In the genomic region with DNA sequence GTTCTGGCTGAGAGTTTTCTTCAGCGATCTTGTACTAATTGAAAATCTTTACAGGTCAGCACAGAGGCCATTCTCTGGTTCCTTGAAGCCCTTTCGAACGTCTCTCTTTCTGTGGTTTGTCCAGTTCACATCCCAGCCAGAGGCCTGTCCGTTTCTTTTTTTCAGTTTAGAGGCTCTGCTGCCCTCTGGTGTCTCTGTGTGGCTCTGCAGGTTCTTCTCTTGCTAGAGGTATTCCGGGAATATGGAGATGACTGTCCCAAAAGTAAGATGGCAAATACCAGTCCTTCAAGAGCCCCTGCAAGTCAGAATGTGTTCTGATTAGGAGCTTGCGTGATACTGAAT, we compare ENCODE assay signal across 8 mouse cellular contexts. TPM values are rescaled to one million over a fixed set of nuclear protein-coding genes. Genes with fewer than 3 reads are reported as not detected.
DNase-seq lines count a peak whose midpoint lies in the region; ATAC-seq and TF ChIP-seq lines count a peak whose summit lies in the region.

No protein-coding gene starts in this region.

- no peak overlapping the region for H3K4me3 ChIP-seq in intestine, postnatal 0 days (ENCODE audit: low read depth, low read length)
- H3K4me3 ChIP-seq in intestine, embryonic 16.5 days (ENCODE audit: low read length) = no peak overlapping the region
- H3K4me3 ChIP-seq in embryonic facial prominence, embryonic 12.5 days = no peak overlapping the region

- intact Hi-C loops in heart, postnatal 14 days (cut with DNase I) = loop anchor here (1.0 to 10.0 kb wide), 3 partner anchors 52 to 496 kb away; no protein-coding TSS in a partner anchor

- H3K27ac ChIP-seq in intestine, postnatal 0 days (ENCODE audit: low read depth, low read length) = no peak overlapping the region
- no peak overlapping the region for H3K27ac ChIP-seq in intestine, embryonic 16.5 days (ENCODE audit: low read length)
- no peak overlapping the region for H3K27ac ChIP-seq in embryonic facial prominence, embryonic 12.5 days

- ATAC-seq in intestine, postnatal 0 days = no peak
- no peak for ATAC-seq in intestine, embryonic 16.5 days
- no peak for ATAC-seq in embryonic facial prominence, embryonic 12.5 days (ENCODE audit: insufficient number of reproducible peaks, insufficient read depth, low FRiP score, low TSS enrichment)

- H3K4me2 ChIP-seq in intestine, postnatal 0 days (replicated peaks; ENCODE audit: low read depth) = no peak overlapping the region; the same call in 1 of the 2 replicates
- no peak overlapping the region for H3K4me2 ChIP-seq in intestine, embryonic 16.5 days (ENCODE audit: low read depth, low read length)
- H3K4me2 ChIP-seq in embryonic facial prominence, embryonic 12.5 days (replicated peaks) = peak overlapping the region; percentile 13; the same call in 1 of the 2 replicates

- peak; percentile 55 for TF ChIP-seq CTCF in intestine, postnatal 0 days (IDR thresholded peaks at IDR 0.05; ENCODE audit: low read depth)

- no peaks in the 10 kb centered on the region for H3K36me3 ChIP-seq in intestine, postnatal 0 days (ENCODE audit: control insufficient read depth, insufficient read depth)
- H3K36me3 ChIP-seq in intestine, embryonic 16.5 days (ENCODE audit: control insufficient read depth, insufficient read depth, low read length) = no peaks in the 10 kb centered on the region
- H3K36me3 ChIP-seq in embryonic facial prominence, embryonic 12.5 days = no peaks in the 10 kb centered on the region

- no peak overlapping the region for H3K9ac ChIP-seq in intestine, postnatal 0 days (ENCODE audit: low read depth, low read length)
- H3K9ac ChIP-seq in intestine, embryonic 16.5 days (ENCODE audit: low read depth, low read length) = no peak overlapping the region
- no peak overlapping the region for H3K9ac ChIP-seq in embryonic facial prominence, embryonic 12.5 days

- no peaks in the 10 kb centered on the region for H3K27me3 ChIP-seq in intestine, postnatal 0 days (replicated peaks; ENCODE audit: control insufficient read depth, insufficient read depth, low read length)
- H3K27me3 ChIP-seq in intestine, embryonic 16.5 days (replicated peaks; ENCODE audit: control insufficient read depth, insufficient read depth, low read length) = no peaks in the 10 kb centered on the region
- H3K27me3 ChIP-seq in embryonic facial prominence, embryonic 12.5 days = no peaks in the 10 kb centered on the region

- WGBS in intestine, postnatal 0 days = 27% methylated on average over 6 of the region's 6 CpGs
- 20% methylated on average over 6 of the region's 6 CpGs for WGBS in intestine, embryonic 16.5 days
- 21% methylated on average over 6 of the region's 6 CpGs for WGBS in embryonic facial prominence, embryonic 12.5 days

- no peaks in the 10 kb centered on the region for H3K4me1 ChIP-seq in intestine, postnatal 0 days (replicated peaks; ENCODE audit: control insufficient read depth, insufficient read depth, low read length)
- no peaks in the 10 kb centered on the region for H3K4me1 ChIP-seq in intestine, embryonic 16.5 days (ENCODE audit: control insufficient read depth, insufficient read depth, low read length)
- no peaks in the 10 kb centered on the region for H3K4me1 ChIP-seq in embryonic facial prominence, embryonic 12.5 days

- peak; percentile 62 to 68 for DNase-seq in adrenal gland, postnatal 36 days
- peak; percentile 35 to 71 for DNase-seq in heart, postnatal 14 days
- DNase-seq in layer of hippocampus, postnatal 14 days (ENCODE audit: low spot score in 2 of 2) = peak; percentile 58 to 63
- peak; percentile 42 to 68 for DNase-seq in lung, postnatal 4 days
- DNase-seq in spleen, postnatal 10 days (ENCODE audit: low spot score in 2 of 2) = peak; percentile 21 to 61

- no peaks in the 10 kb centered on the region for H3K9me3 ChIP-seq in intestine, postnatal 0 days (ENCODE audit: control insufficient read depth)
- no peaks in the 10 kb centered on the region for H3K9me3 ChIP-seq in intestine, embryonic 16.5 days (ENCODE audit: control insufficient read depth, low read length)
- H3K9me3 ChIP-seq in embryonic facial prominence, embryonic 12.5 days = no peaks in the 10 kb centered on the region

RNA-seq across cellular contexts. Expression of a gene that starts 14.8 kb away (rescaled TPM):
- 1.4 and 1.5 TPM in 2 replicates for polyA plus RNA-seq in intestine, postnatal 0 days (2015; fragmentation: Nextera tagmentation; extraction: Ambion mirVana)
- polyA plus RNA-seq in intestine, embryonic 16.5 days (2015; fragmentation: Nextera tagmentation; extraction: Ambion mirVana) = 0.78 and 1.0 TPM in 2 replicates
- 1 to 10 TPM in 1 of 2 experiments, under 1 TPM in 1; 0.49 to 2.1 TPM for total RNA-seq in adrenal gland, postnatal 36 days (2021)
- 0.38 and 0.41 TPM in 2 replicates for polyA plus RNA-seq in embryonic facial prominence, embryonic 12.5 days (2016; fragmentation: Nextera tagmentation; extraction: Ambion mirVana)
- under 1 TPM; 0.83 to 0.96 TPM for total RNA-seq in heart, postnatal 14 days (2021)
- under 1 TPM; 0.45 to 0.65 TPM for total RNA-seq in layer of hippocampus, postnatal 14 days (2021)

RNA-seq across cellular contexts. Expression of a gene that starts 36.4 kb away (rescaled TPM):
- 2.8 TPM in 2 replicates for polyA plus RNA-seq in intestine, postnatal 0 days (2015; fragmentation: Nextera tagmentation; extraction: Ambion mirVana)
- 1.7 and 1.8 TPM in 2 replicates for polyA plus RNA-seq in intestine, embryonic 16.5 days (2015; fragmentation: Nextera tagmentation; extraction: Ambion mirVana)
- 1 to 10 TPM in 1 of 2 experiments, under 1 TPM in 1; 0.73 to 1.9 TPM for total RNA-seq in adrenal gland, postnatal 36 days (2021)
- 2.0 and 2.3 TPM in 2 replicates for polyA plus RNA-seq in embryonic facial prominence, embryonic 12.5 days (2016; fragmentation: Nextera tagmentation; extraction: Ambion mirVana)
- 100 to 1,000 TPM; 199 to 202 TPM for total RNA-seq in heart, postnatal 14 days (2021)
- under 1 TPM; 0.16 to 0.29 TPM for total RNA-seq in layer of hippocampus, postnatal 14 days (2021)

Comparison
In these comparisons a context has a peak if more than half of its experiments do, and no peak if none do; other contexts are left out.
1. RNA of a gene that starts 36.4 kb away (total RNA-seq): 199 to 202 TPM in heart, postnatal 14 days; 0.73 to 1.9 TPM in adrenal gland, postnatal 36 days and 0.16 to 0.29 TPM in layer of hippocampus, postnatal 14 days; every median in the first group is over 10 times any median in the second.
2. Peak in every context shown above with its lines, with median percentiles within 50 percentile points of each other: DNase-seq.